In the genomic region with DNA sequence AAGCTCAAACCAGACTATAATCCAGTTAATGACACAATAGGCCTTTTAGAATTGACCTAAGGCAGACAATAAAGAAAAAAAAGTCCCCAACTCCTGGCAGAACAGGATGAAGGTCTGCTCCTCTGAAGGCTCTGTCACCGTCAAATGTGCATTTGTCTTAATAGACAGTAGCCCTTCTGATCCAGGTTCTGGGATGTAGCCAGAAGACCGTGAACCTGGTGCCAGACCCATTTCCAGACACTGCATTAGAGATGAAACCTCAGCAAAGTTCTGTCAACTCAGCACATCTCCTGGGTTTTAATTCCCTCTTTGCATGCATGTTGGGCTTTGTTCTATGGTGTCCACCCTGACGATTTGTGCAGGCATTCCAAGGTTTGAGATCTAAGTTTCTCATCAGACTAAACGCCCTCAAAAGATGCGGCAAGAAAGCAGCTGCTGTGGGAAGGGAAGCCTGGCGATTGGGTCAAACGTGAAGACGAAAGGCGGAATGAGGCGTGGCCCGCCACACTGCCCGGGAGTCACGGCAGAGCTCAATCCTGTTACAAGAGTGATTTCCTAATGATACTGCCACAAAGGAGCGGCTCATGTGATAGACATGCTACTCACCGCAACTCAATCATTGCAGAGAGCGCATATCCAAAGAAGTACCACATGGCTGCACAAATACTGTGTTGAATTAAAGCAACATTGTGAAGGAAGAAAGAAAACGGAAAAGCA, we compare ENCODE assay signal across 19 mouse cellular contexts.
A peak's percentile ranks its signal among the peaks of the same experiment; 100 is the strongest.
DNase-seq lines count a peak whose midpoint lies in the region; ATAC-seq lines count a peak whose summit lies in the region.
"Had no signal": no experiment of that assay in that cellular context is flagged by ENCODE, and none has a peak within 500 bp of the region (broad histone marks: within the 10 kb centered on the region; RNA-seq: fewer than 3 reads in every experiment).

No protein-coding gene starts in this region.

- H3K27ac ChIP-seq in heart, embryonic 12.5 days (ENCODE audit: poor library complexity, severe bottlenecking): no peak overlapping the region
- no peak overlapping the region for H3K27ac ChIP-seq in forebrain, embryonic 14.5 days (ENCODE audit: low read depth, low read length)
- H3K27ac ChIP-seq in midbrain, embryonic 10.5 days (replicated peaks): no peak overlapping the region
- H3K27ac ChIP-seq: embryonic facial prominence, embryonic 12.5 days; kidney, embryonic 15.5 days; limb, embryonic 13.5 days; liver, embryonic 15.5 days; neural tube, embryonic 15.5 days had no signal

- intact Hi-C loops in left cerebral cortex, postnatal 25 days (cut with DNase I): no loop called here

- H3K9me3 ChIP-seq in heart, embryonic 12.5 days (replicated peaks): no peaks in the 10 kb centered on the region
- no peaks in the 10 kb centered on the region for H3K9me3 ChIP-seq in forebrain, embryonic 14.5 days (replicated peaks; ENCODE audit: control insufficient read depth, low read length)
- H3K9me3 ChIP-seq in midbrain, embryonic 10.5 days (replicated peaks): no peaks in the 10 kb centered on the region
- H3K9me3 ChIP-seq: embryonic facial prominence, embryonic 12.5 days; kidney, embryonic 15.5 days; limb, embryonic 13.5 days; liver, embryonic 15.5 days; neural tube, embryonic 15.5 days had no signal

- WGBS in heart, embryonic 12.5 days: 68% methylated on average over 17 of the region's 17 CpGs
- WGBS in forebrain, embryonic 14.5 days: 47% methylated on average over 17 of the region's 17 CpGs
- 57% methylated on average over 17 of the region's 17 CpGs for WGBS in midbrain, embryonic 10.5 days

- no peak overlapping the region for H3K4me2 ChIP-seq in heart, embryonic 12.5 days
- H3K4me2 ChIP-seq in forebrain, embryonic 14.5 days (ENCODE audit: low read length): no peak overlapping the region
- H3K4me2 ChIP-seq: embryonic facial prominence, embryonic 12.5 days; heart, embryonic 11.5 days; kidney, embryonic 15.5 days; limb, embryonic 13.5 days; liver, embryonic 15.5 days; neural tube, embryonic 15.5 days had no signal

- no peak for ATAC-seq in heart, embryonic 12.5 days (ENCODE audit: insufficient number of reproducible peaks, low FRiP score)
- peak; percentile 50; the same call in 1 of the 2 replicates for ATAC-seq in forebrain, embryonic 14.5 days
- ATAC-seq: intestine, embryonic 16.5 days; lung, postnatal 0 days; Patski had no signal

- 0 out of 2 replicates have a peak, but pooled peaks cover 4% of the 10 kb centered on the region for H3K27me3 ChIP-seq in heart, embryonic 12.5 days (replicated peaks)
- no peaks in the 10 kb centered on the region for H3K27me3 ChIP-seq in forebrain, embryonic 14.5 days (replicated peaks; ENCODE audit: control insufficient read depth, insufficient read depth, low read length)
- peaks cover 23% of the 10 kb centered on the region; the same call in 1 of the 2 replicates for H3K27me3 ChIP-seq in midbrain, embryonic 10.5 days (ENCODE audit: low read depth, poor library complexity, severe bottlenecking)
- H3K27me3 ChIP-seq: embryonic facial prominence, embryonic 12.5 days; kidney, embryonic 15.5 days; limb, embryonic 13.5 days; liver, embryonic 15.5 days; neural tube, embryonic 15.5 days; Patski had no signal

- H3K4me3 ChIP-seq in heart, embryonic 12.5 days: no peak overlapping the region
- H3K4me3 ChIP-seq in forebrain, embryonic 14.5 days (ENCODE audit: low read depth, low read length): no peak overlapping the region
- no peak overlapping the region for H3K4me3 ChIP-seq in midbrain, embryonic 10.5 days
- H3K4me3 ChIP-seq: embryonic facial prominence, embryonic 12.5 days; kidney, embryonic 15.5 days; limb, embryonic 13.5 days; liver, embryonic 15.5 days; neural tube, embryonic 15.5 days had no signal

- no peak overlapping the region for H3K9ac ChIP-seq in heart, embryonic 12.5 days
- H3K9ac ChIP-seq in forebrain, embryonic 14.5 days (ENCODE audit: low read length): no peak overlapping the region
- H3K9ac ChIP-seq: embryonic facial prominence, embryonic 12.5 days; kidney, embryonic 15.5 days; limb, embryonic 13.5 days; liver, embryonic 15.5 days; neural tube, embryonic 15.5 days had no signal

- no peaks in the 10 kb centered on the region for H3K4me1 ChIP-seq in heart, embryonic 12.5 days (replicated peaks)
- H3K4me1 ChIP-seq in forebrain, embryonic 14.5 days (ENCODE audit: control insufficient read depth, insufficient read depth, low read length): 0 out of 2 replicates have a peak, but pooled peaks cover 2% of the 10 kb centered on the region
- H3K4me1 ChIP-seq in midbrain, embryonic 10.5 days: peaks cover 16% of the 10 kb centered on the region
- H3K4me1 ChIP-seq: kidney, embryonic 15.5 days; limb, embryonic 13.5 days; liver, embryonic 15.5 days; neural tube, embryonic 15.5 days had no signal

- DNase-seq in heart, adult 11 months: peak; percentile 62
- DNase-seq in forebrain, embryonic 14.5 days (ENCODE audit: low spot score): peak; percentile 39
- DNase-seq in midbrain, embryonic 10.5 days (ENCODE audit: low spot score): peak; percentile 55
- DNase-seq in left cerebral cortex, postnatal 25 days (ENCODE audit: low spot score in 2 of 2): no peak
- no peak for DNase-seq in cerebellum, postnatal 14 days
- no peak for DNase-seq in right cerebral cortex, postnatal 4 days
- DNase-seq: gastrocnemius, postnatal 36 days; heart, postnatal 36 days; thymus, postnatal 4 days had no signal

- H3K36me3 ChIP-seq in heart, embryonic 12.5 days: no peaks in the 10 kb centered on the region
- no peaks in the 10 kb centered on the region for H3K36me3 ChIP-seq in forebrain, embryonic 14.5 days (ENCODE audit: control insufficient read depth, insufficient read depth, low read length)
- H3K36me3 ChIP-seq in midbrain, embryonic 10.5 days: no peaks in the 10 kb centered on the region
- H3K36me3 ChIP-seq: embryonic facial prominence, embryonic 12.5 days; kidney, embryonic 15.5 days; limb, embryonic 13.5 days; liver, embryonic 15.5 days; neural tube, embryonic 15.5 days had no signal

Comparison
In these comparisons a context has a peak if more than half of its experiments do, and no peak if none do; other contexts are left out.
1. DNase-seq: peak in heart, adult 11 months (single experiment), forebrain, embryonic 14.5 days (single experiment) and midbrain, embryonic 10.5 days (single experiment); none in left cerebral cortex, postnatal 25 days (0 of 2), cerebellum, postnatal 14 days (0 of 2) and right cerebral cortex, postnatal 4 days (single experiment).